Mouse (Mus musculus): ENCODE results near the gene Lgals2. TPM values are rescaled to one million over a fixed set of nuclear protein-coding genes. Genes with fewer than 3 reads are reported as not detected.

Lgals2 gene
- total and polyA plus RNA-seq, 3 experiments: not detected

GRCm38 (mm10) chr15:78840751-78841150 is 14.6 kb downstream of the Lgals2 start:
- Histone ChIP-seq H3K79me2 (ENCODE audit: control insufficient read depth, insufficient read depth, low read length, poor library complexity) (no peaks in the 10 kb centered on the region), H3K27ac (ENCODE audit: control insufficient read depth, low read depth, low read length) (no peak overlapping the region), H3K9ac (ENCODE audit: control insufficient read depth, low read depth, low read length, poor library complexity, severe bottlenecking) (no peak overlapping the region), H3K9me3 (replicated peaks; ENCODE audit: insufficient read depth, low read length) (no peaks in the 10 kb centered on the region), H3K27me3 (ENCODE audit: control insufficient read depth in 1 of 2, insufficient read depth in 2 of 2, low read length in 2 of 2) (peaks cover 10 to 12% of the 10 kb centered on the region in 2 experiments), H3K4me3 (ENCODE audit: control insufficient read depth in 1 of 2, insufficient read depth in 1 of 2, low read depth in 2 of 2, low read length in 2 of 2) (no peak overlapping the region), H3K4me1 (ENCODE audit: control insufficient read depth in 1 of 2, insufficient read depth in 2 of 2, low read length in 2 of 2) (peaks cover 0 to 22% of the 10 kb centered on the region in 2 experiments; a peak in 1 of 4 replicates), H3K36me3 (ENCODE audit: control insufficient read depth in 1 of 2, insufficient read depth in 2 of 2, low read length in 2 of 2) (peaks cover 0 to 7% of the 10 kb centered on the region in 2 experiments; a peak in 2 of 4 replicates)
- DNase-seq (ENCODE audit: low read depth, low spot score): no peak
- TF ChIP-seq SMC3 (IDR thresholded peaks at IDR 0.05; ENCODE audit: low read depth, low read length) (no peak), HCFC1 (IDR thresholded peaks at IDR 0.05; ENCODE audit: low read depth, low read length) (no peak), KAT2A (conservative IDR thresholded peaks at IDR 0.05; ENCODE audit: low read depth, low read length) (no peak), ZNF384 (IDR thresholded peaks at IDR 0.05; ENCODE audit: low read depth, low read length) (no peak), RAD21 (IDR thresholded peaks at IDR 0.05; ENCODE audit: low read depth, low read length) (no peak), TCF12 (IDR thresholded peaks at IDR 0.05; ENCODE audit: low read depth, low read length) (no peak), MYB (IDR thresholded peaks at IDR 0.05; ENCODE audit: low read depth, low read length) (no peak), TAL1 (IDR thresholded peaks at IDR 0.05; ENCODE audit: low read length) (no peak), MYC (IDR thresholded peaks at IDR 0.05; ENCODE audit: low read depth, low read length) (no peak), POLR2A (IDR thresholded peaks at IDR 0.05; ENCODE audit: control insufficient read depth in 1 of 2, insufficient read depth in 1 of 2, low read depth in 1 of 2, low read length in 2 of 2, poor library complexity in 1 of 2) (no peak)

- Histone ChIP-seq H3K9me3 (replicated peaks; ENCODE audit: insufficient read depth, low read length) (no peaks in the 10 kb centered on the region), H3K4me1 (ENCODE audit: control insufficient read depth in 1 of 2, insufficient read depth in 2 of 2, low read length in 2 of 2) (peaks cover 0 to 24% of the 10 kb centered on the region in 2 experiments; a peak in 2 of 4 replicates), H3K4me3 (ENCODE audit: control insufficient read depth in 1 of 2, insufficient read depth in 1 of 2, low read depth in 2 of 2, low read length in 2 of 2) (no peak overlapping the region), H3K79me2 (ENCODE audit: control insufficient read depth, insufficient read depth, low read length, poor library complexity) (no peaks in the 10 kb centered on the region), H3K36me3 (ENCODE audit: control insufficient read depth in 1 of 2, insufficient read depth in 2 of 2, low read length in 2 of 2) (peaks cover 0 to 7% of the 10 kb centered on the region in 2 experiments; a peak in 2 of 4 replicates), H3K9ac (ENCODE audit: control insufficient read depth, low read depth, low read length, poor library complexity, severe bottlenecking) (no peak overlapping the region), H3K27me3 (ENCODE audit: control insufficient read depth in 1 of 2, insufficient read depth in 2 of 2, low read length in 2 of 2) (peaks cover 10 to 12% of the 10 kb centered on the region in 2 experiments), H3K27ac (ENCODE audit: control insufficient read depth, low read depth, low read length) (no peak overlapping the region)
- no peak for TF ChIP-seq POLR2AphosphoS2 (IDR thresholded peaks at IDR 0.05; ENCODE audit: low read length)
- no peak for TF ChIP-seq POLR2AphosphoS5 (IDR thresholded peaks at IDR 0.05; ENCODE audit: borderline replicate concordance, low read depth, low read length)
- no peak for TF ChIP-seq HCFC1 (IDR thresholded peaks at IDR 0.05; ENCODE audit: low read depth, low read length)
- TF ChIP-seq CHD2 (IDR thresholded peaks at IDR 0.05; ENCODE audit: low read length): no peak
- no peak for TF ChIP-seq ZMIZ1 (IDR thresholded peaks at IDR 0.05; ENCODE audit: low read depth, low read length)
- no peak for TF ChIP-seq SMC3 (IDR thresholded peaks at IDR 0.05; ENCODE audit: low read depth, low read length)
- no peak for TF ChIP-seq MXI1 (IDR thresholded peaks at IDR 0.05; ENCODE audit: low read depth, low read length)
- TF ChIP-seq ZKSCAN1 (IDR thresholded peaks at IDR 0.05; ENCODE audit: low read depth, low read length): no peak
- no peak for TF ChIP-seq CHD1 (IDR thresholded peaks at IDR 0.05; ENCODE audit: low read depth, low read length)
- no peak for TF ChIP-seq ZNF384 (IDR thresholded peaks at IDR 0.05; ENCODE audit: low read depth, low read length)
- TF ChIP-seq MYB (IDR thresholded peaks at IDR 0.05; ENCODE audit: low read depth, low read length): no peak
- DNase-seq (ENCODE audit: low read depth, low spot score): no peak
These were observed 15.1 kb downstream of the Lgals2 start for GRCm38 (mm10) chr15:78840241-78840640.
